Mouse (Mus musculus) liver, embryonic 14.5 days (tissue): ENCODE measurements at regions not wholly inside any gene's neighbourhood (a gene's known extent, or its start where the extent isn't known, plus 50 kb on each side); places are given as distances from the start of the nearest gene placed in this dataset.

Experiments used
- CTCF ChIP-seq: IDR thresholded peaks from 2 replicates; pipeline ENCODE4 v1.5.1; 2016; ENCODE audit warnings: antibody characterized with exemption, low read depth, control low read depth
- EP300 ChIP-seq: IDR thresholded peaks from 2 replicates; pipeline ENCODE4 v1.6.1; 2016; ENCODE audit warnings: antibody characterized with exemption, low read depth

- TF ChIP-seq EP300 (no peak), CTCF (no peak)
Measured at GRCm38 (mm10) chr1:105151466-105151846, 205.1 kb downstream of the Rnf152 start.
